Mouse (Mus musculus) gastrocnemius, adult 2 months (tissue): ENCODE measurements at regions not wholly inside any gene's neighbourhood (a gene's known extent, or its start where the extent isn't known, plus 50 kb on each side); places are given as distances from the start of the nearest gene placed in this dataset.

Source experiments
- DNase-seq: peaks from one replicate; pipeline ENCODE4 v3.0.0; 2022
- H3K27ac ChIP-seq: fragments of 200-600 bp; 2 replicates; pipeline ENCODE4 v1.8.1; 2022; ENCODE audit warnings: mild to moderate bottlenecking
- H3K4me3 ChIP-seq: fragments of 200-600 bp; 2 replicates; pipeline ENCODE4 v1.8.1; 2022; ENCODE audit warnings: mild to moderate bottlenecking, moderate library complexity
- CTCF ChIP-seq: fragments of 200-600 bp; IDR thresholded peaks from 2 replicates; pipeline ENCODE4 v1.8.1; 2022; ENCODE audit warnings: antibody characterized with exemption, mild to moderate bottlenecking, moderate library complexity
- intact Hi-C: fragments of 180-260 bp; cut with DNase I; formaldehyde crosslinking; loops from one replicate; pipeline ENCODE4 v1.15.1; 2025

- H3K27ac ChIP-seq, result no peak overlapping the region
- no peak for DNase-seq
- H3K4me3 ChIP-seq, result no peak overlapping the region
- intact Hi-C loops, result no loop called here
- no peak for TF ChIP-seq CTCF
Measured at GRCm38 (mm10) chr13:115727986-115728385, 581.5 kb downstream of the Isl1 start.

- Histone ChIP-seq H3K4me3 (no peak overlapping the region), H3K27ac (no peak overlapping the region)
- intact Hi-C loops, result no loop called here
- TF ChIP-seq CTCF, result no peak
- no peak for DNase-seq
Measured at GRCm38 (mm10) chr13:115725356-115725952, 584.0 kb downstream of the Isl1 start.

- Histone ChIP-seq H3K27ac (no peak overlapping the region), H3K4me3 (no peak overlapping the region)
- intact Hi-C loops, result no loop called here
- DNase-seq, result no peak
- TF ChIP-seq CTCF, result no peak
Measured at GRCm38 (mm10) chr13:115719276-115719675, 590.2 kb downstream of the Isl1 start.

- intact Hi-C loops, result no loop called here
- H3K27ac ChIP-seq, result no peak overlapping the region
- no peak for TF ChIP-seq CTCF
- no peak for DNase-seq
- H3K4me3 ChIP-seq, result no peak overlapping the region
Measured at GRCm38 (mm10) chr13:115718859-115719258, 590.6 kb downstream of the Isl1 start.

GRCm38 (mm10) chr13:115696197-115696596 is 594.4 kb upstream of the Itga1 start:
- H3K27ac ChIP-seq, result no peak overlapping the region
- no peak overlapping the region for H3K4me3 ChIP-seq
- no peak for TF ChIP-seq CTCF
- no peak for DNase-seq
- intact Hi-C loops, result no loop called here

GRCm38 (mm10) chr13:115687426-115687825 is 585.7 kb upstream of the Itga1 start:
- Histone ChIP-seq H3K4me3 (no peak overlapping the region), H3K27ac (no peak overlapping the region)
- no peak for DNase-seq
- intact Hi-C loops, result no loop called here
- TF ChIP-seq CTCF, result no peak

GRCm38 (mm10) chr13:115679591-115679990 is 577.8 kb upstream of the Itga1 start:
- DNase-seq, result no peak
- intact Hi-C loops, result no loop called here
- Histone ChIP-seq H3K27ac (no peak overlapping the region), H3K4me3 (no peak overlapping the region)
- TF ChIP-seq CTCF, result peak; percentile 12; the same call in 1 of the 2 replicates

GRCm38 (mm10) chr13:115676836-115677235 is 575.1 kb upstream of the Itga1 start:
- intact Hi-C loops, result no loop called here
- no peak for TF ChIP-seq CTCF

GRCm38 (mm10) chr13:115673729-115674128 is 572.0 kb upstream of the Itga1 start:
- no peak for TF ChIP-seq CTCF
- intact Hi-C loops, result no loop called here
- no peak overlapping the region for H3K27ac ChIP-seq

More at GRCm38 (mm10) chr13:115676836-115677235, 575.1 kb upstream of the Itga1 start:
- no peak for DNase-seq
- Histone ChIP-seq H3K4me3 (no peak overlapping the region), H3K27ac (no peak overlapping the region)

GRCm38 (mm10) chr13:115671685-115672084 is 569.9 kb upstream of the Itga1 start:
- DNase-seq, result no peak
- TF ChIP-seq CTCF, result no peak
- intact Hi-C loops, result no loop called here
- no peak overlapping the region for H3K4me3 ChIP-seq
- H3K27ac ChIP-seq, result no peak overlapping the region

More at GRCm38 (mm10) chr13:115673729-115674128, 572.0 kb upstream of the Itga1 start:
- no peak overlapping the region for H3K4me3 ChIP-seq
- DNase-seq, result no peak

- intact Hi-C loops, result no loop called here
Measured at GRCm38 (mm10) chr13:115669516-115669915, 567.8 kb upstream of the Itga1 start.

GRCm38 (mm10) chr13:115655134-115655533 is 553.4 kb upstream of the Itga1 start:
- intact Hi-C loops, result no loop called here
- DNase-seq, result no peak
- no peak overlapping the region for H3K27ac ChIP-seq
- no peak for TF ChIP-seq CTCF
- H3K4me3 ChIP-seq, result no peak overlapping the region

More at GRCm38 (mm10) chr13:115669516-115669915, 567.8 kb upstream of the Itga1 start:
- no peak for TF ChIP-seq CTCF
- Histone ChIP-seq H3K27ac (no peak overlapping the region), H3K4me3 (no peak overlapping the region)
- DNase-seq, result no peak

GRCm38 (mm10) chr13:115652935-115653334 is 551.2 kb upstream of the Itga1 start:
- DNase-seq, result no peak
- no peak overlapping the region for H3K27ac ChIP-seq
- no peak for TF ChIP-seq CTCF
- no peak overlapping the region for H3K4me3 ChIP-seq
- intact Hi-C loops, result no loop called here

GRCm38 (mm10) chr13:115652352-115652751 is 550.6 kb upstream of the Itga1 start:
- intact Hi-C loops, result no loop called here
- no peak for TF ChIP-seq CTCF
- H3K27ac ChIP-seq, result no peak overlapping the region
- no peak for DNase-seq
- H3K4me3 ChIP-seq, result no peak overlapping the region
